Mouse (Mus musculus): ENCODE results near the gene Nup107. TPM values are rescaled to one million over a fixed set of nuclear protein-coding genes. Genes with fewer than 3 reads are reported as not detected.

Gene Nup107
- 20.8 and 25.3 TPM in 2 replicates for polyA plus RNA-seq (2015; fragmentation: Nextera tagmentation; extraction: Ambion mirVana)

DNA sequence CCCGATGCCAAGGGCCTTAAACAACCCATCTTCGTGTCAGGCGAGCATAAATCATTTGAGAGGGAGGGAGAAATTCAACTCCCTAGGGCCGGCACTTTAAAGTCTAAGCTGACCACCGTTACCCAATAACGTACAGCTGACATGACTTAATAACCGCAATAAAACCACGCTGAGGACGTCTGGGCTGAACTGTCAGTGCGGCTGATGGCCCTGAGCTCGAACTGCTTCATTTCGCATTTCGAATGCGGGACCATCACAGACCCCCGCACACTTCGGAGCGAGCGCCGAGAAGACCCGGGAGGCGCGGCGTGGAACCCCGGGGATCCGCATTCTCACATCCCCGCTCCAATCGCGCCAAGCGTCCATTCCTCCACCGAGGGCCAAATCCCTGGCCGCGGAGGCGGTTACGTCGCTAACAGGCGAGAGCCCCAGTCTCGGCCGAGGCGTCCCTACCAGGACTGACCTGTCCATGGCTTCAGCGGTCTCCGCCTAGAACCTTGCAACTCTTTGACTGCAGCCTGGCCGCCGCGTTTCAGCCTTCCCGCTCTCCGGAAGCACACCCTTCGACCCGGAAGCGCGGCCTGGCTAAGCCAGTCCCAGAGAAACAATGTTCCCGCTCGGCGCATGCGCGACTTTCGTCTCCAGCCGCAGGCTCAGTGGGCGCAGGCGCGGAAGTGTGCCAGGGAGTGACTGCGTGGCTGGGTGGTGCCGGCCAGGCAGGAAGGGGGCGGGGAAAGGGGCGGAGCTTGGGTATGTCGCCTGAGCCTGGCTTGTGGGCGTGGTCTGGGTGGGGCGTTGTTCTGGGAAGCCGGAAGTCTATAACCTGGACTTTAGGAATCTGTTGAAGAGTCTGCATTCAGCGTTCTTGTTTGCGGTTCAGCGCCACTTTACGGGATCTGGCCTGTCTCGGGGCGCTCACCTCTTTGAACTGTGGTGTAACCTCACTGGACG lies at the start of gene Nup107:
Nup107 (minus strand) TSS at position 565 of the 951 bp plus-strand sequence.

DNA sequence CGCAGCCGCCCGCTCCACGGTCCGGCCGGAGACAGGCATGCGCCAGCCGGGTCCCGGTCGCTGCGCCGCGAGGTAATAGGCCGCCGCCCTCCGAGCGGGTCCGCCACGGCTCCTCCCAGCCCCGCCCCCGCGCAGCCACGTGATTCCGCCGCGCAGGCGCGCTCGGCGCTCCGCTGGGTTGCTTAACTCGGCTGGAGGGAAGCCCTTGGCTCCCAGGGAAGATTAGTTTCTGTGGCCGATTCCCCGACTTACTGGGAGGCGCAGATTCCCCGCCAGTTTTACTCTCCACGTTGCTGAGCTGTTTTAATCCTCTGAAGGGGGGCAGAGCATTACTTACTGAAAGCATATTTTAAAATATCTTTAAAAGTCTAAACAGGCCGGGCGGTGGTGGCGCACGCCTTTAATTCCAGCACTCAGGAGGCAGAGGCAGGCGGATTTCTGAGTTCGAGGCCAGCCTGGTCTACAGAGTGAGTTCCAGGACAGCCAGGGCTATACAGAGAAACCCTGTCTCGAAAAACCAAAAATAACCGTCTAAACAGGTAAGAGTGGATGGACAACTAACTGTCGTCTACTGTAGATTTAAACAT lies 46.1 kb downstream of the Nup107 start, which contains the start of gene Slc35e3:
Slc35e3 (minus strand) TSS at position 69 of the 587 bp plus-strand sequence.

DNA sequence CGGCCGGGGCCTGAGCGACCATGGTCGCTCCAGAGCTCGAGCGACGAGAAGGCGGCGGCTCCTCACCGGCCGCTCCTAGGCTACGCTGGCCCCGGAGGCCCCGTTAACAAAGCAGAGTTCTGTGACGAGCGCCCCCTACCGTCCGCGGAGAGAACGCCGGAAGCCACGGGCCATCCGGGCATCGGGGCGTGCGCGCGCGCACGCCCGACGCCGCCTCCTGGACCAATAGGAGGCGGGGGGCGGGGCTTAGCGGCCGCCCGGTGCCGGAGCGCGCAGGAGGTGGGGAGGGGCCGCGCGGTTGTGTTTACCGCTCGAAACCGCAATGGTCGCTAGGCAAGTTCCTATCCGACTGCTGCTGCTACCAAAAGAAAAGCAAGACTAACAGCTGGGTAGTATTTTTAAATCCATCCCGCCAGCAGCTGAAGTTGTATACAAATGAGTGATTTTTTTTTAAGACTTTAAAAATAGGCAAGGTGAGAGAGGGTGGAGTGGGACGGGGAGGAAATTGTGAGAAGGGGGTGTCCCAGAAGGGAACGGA lies 81.8 kb downstream of the Nup107 start, which contains the start of gene Mdm2:
Mdm2 (minus strand) TSS at position 155 of the 538 bp plus-strand sequence.

Other genes starting within 250 kb of the Nup107 start
- 6.9 and 16.3 TPM in 2 replicates for gene Cpm, start 163.2 kb downstream of the Nup107 start, polyA plus RNA-seq (2015; fragmentation: Nextera tagmentation; extraction: Ambion mirVana)
- 25.5 and 38.3 TPM in 2 replicates for gene Mdm2, start 81.9 kb downstream of the Nup107 start, polyA plus RNA-seq (2015; fragmentation: Nextera tagmentation; extraction: Ambion mirVana)
- 9.0 and 9.2 TPM in 2 replicates for gene Slc35e3, start 46.3 kb downstream of the Nup107 start, polyA plus RNA-seq (2015; fragmentation: Nextera tagmentation; extraction: Ambion mirVana)
- 190 and 222 TPM in 2 replicates for gene Rap1b, start 53.3 kb upstream of the Nup107 start, polyA plus RNA-seq (2015; fragmentation: Nextera tagmentation; extraction: Ambion mirVana)